Mouse (Mus musculus) stomach, postnatal 0 days (tissue): ENCODE data around the gene Dmwd.

Experiments used
- CTCF ChIP-seq: IDR thresholded peaks from 2 replicates; pipeline ENCODE4 v1.5.1; 2016; ENCODE audit warnings: antibody characterized with exemption, low read depth, mild to moderate bottlenecking, moderate library complexity
- EP300 ChIP-seq: optimal IDR thresholded peaks from 2 replicates; pipeline ENCODE3; 2016; ENCODE audit warnings: antibody characterized with exemption

DNA sequence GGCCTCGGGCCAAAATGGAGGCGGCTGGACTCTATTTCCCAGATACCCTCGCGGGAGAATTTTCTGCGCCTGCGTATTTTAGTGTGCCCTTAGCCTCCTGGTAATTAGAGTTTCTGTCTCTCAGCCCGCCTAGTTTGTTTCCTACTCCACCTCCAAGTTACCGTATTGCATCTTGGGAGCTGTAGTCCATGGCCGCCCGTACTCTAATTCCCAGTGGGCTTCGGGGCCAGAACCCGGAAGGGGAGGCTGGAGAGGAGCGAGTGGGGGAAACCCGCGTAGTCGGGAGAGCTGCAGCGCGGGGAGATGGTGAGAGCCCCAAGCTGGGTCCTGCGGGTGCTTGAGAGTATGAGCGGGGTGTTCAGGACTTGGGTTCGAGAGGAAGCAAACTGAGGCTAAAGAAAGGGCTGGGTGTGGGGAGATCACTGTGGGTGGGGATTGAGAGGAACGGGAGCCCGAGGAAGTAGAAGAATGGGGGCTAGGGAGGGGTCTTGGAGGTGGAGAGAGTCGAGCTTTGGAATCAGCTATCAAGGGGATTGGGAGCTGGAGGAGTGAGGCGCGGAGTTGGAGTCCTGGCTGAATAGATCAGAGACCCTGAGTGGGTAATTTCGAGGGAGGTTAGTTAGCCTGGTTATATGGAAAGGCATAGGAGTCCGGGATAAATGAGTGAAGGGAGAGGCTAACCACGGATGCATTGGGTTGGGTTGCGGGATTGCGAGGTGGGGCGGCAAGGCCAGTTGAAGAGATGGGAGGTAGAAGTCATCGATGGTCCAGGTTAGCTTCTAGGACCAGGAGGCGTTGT lies 43.8 kb downstream of the Dmwd start, which contains the start of gene Fbxo46:
- TF ChIP-seq CTCF (no peak), EP300 (no peak)
